26 mouse cellular contexts compared by ENCODE assay signal in genomic region chr17:43751146-43751545, GRCm38 (mm10). TPM values are rescaled to one million over a fixed set of nuclear protein-coding genes. Genes with fewer than 3 reads are reported as not detected.
DNase-seq lines count a peak whose midpoint lies in the region; ATAC-seq lines count a peak whose summit lies in the region.
"Had no signal": no experiment of that assay in that cellular context is flagged by ENCODE, and none has a peak within 500 bp of the region (broad histone marks: within the 10 kb centered on the region; RNA-seq: fewer than 3 reads in every experiment).

No protein-coding gene starts in this region.

- 95% methylated on average over 6 of the region's 6 CpGs for WGBS in hindbrain, embryonic 12.5 days

- DNase-seq in frontal cortex, postnatal 36 days (ENCODE audit: low spot score in 2 of 2) = peak; percentile 26 to 59
- no peak for DNase-seq in frontal cortex, postnatal 25 days (ENCODE audit: low spot score in 2 of 2)
- DNase-seq in brain, adult 2 months (ENCODE audit: low read depth, low spot score) = peak; percentile 75
- DNase-seq in left cerebral cortex, adult 9 months (ENCODE audit: low spot score in 2 of 2) = peak; percentile 18 to 49
- peak; percentile 21 for DNase-seq in right cerebral cortex, postnatal 14 days
- no peak for DNase-seq in kidney, postnatal 36 days
- DNase-seq: adrenal gland, postnatal 14 days; cerebellum, adult 8-10 months; forebrain, postnatal 0 days; gastrocnemius, postnatal 14 days; heart, adult 2 months; heart, postnatal 14 days; kidney, adult 2 months; lung, embryonic 14.5 days; midbrain, embryonic 14.5 days; retina, postnatal 1 day; thymus, postnatal 14 days had no signal

- H3K27ac ChIP-seq in hindbrain, embryonic 12.5 days = no peak overlapping the region
- H3K27ac ChIP-seq: heart, adult 2 months; heart, embryonic 13.5 days; hindbrain, embryonic 15.5 days; kidney, postnatal 0 days; layer of hippocampus, adult 2 months; liver, embryonic 14.5 days; neural tube, embryonic 13.5 days had no signal

- no peak overlapping the region for H3K4me3 ChIP-seq in hindbrain, embryonic 12.5 days
- H3K4me3 ChIP-seq: heart, adult 2 months; heart, embryonic 13.5 days; hindbrain, embryonic 15.5 days; layer of hippocampus, adult 2 months; megakaryocyte, embryonic 14.5 days; neural tube, embryonic 13.5 days had no signal

- H3K9me3 ChIP-seq in hindbrain, embryonic 12.5 days (replicated peaks) = no peaks in the 10 kb centered on the region
- H3K9me3 ChIP-seq: hindbrain, embryonic 15.5 days; neural tube, embryonic 13.5 days had no signal

- H3K4me2 ChIP-seq in hindbrain, embryonic 12.5 days (replicated peaks) = no peak overlapping the region
- H3K4me2 ChIP-seq: heart, embryonic 13.5 days; hindbrain, embryonic 15.5 days; lung, embryonic 14.5 days; neural tube, embryonic 13.5 days had no signal

- no peak for ATAC-seq in hindbrain, embryonic 12.5 days (ENCODE audit: low FRiP score)
- ATAC-seq: CD4-positive, CD25-positive, alpha-beta regulatory T cell, adult 4 months; forebrain, postnatal 0 days had no signal

- no peaks in the 10 kb centered on the region for H3K27me3 ChIP-seq in hindbrain, embryonic 12.5 days
- H3K27me3 ChIP-seq: heart, embryonic 13.5 days; hindbrain, embryonic 15.5 days; megakaryocyte, embryonic 14.5 days; neural tube, embryonic 13.5 days had no signal

- no peaks in the 10 kb centered on the region for H3K36me3 ChIP-seq in hindbrain, embryonic 12.5 days
- H3K36me3 ChIP-seq: hindbrain, embryonic 15.5 days; neural tube, embryonic 13.5 days had no signal

- no peaks in the 10 kb centered on the region for H3K4me1 ChIP-seq in hindbrain, embryonic 12.5 days
- H3K4me1 ChIP-seq: hindbrain, embryonic 15.5 days; megakaryocyte, embryonic 14.5 days; neural tube, embryonic 13.5 days had no signal

- no peak overlapping the region for H3K9ac ChIP-seq in hindbrain, embryonic 12.5 days
- H3K9ac ChIP-seq: forebrain, postnatal 0 days; heart, embryonic 13.5 days; hindbrain, embryonic 15.5 days; liver, embryonic 14.5 days; lung, embryonic 14.5 days; neural tube, embryonic 13.5 days had no signal

RNA-seq across cellular contexts. Expression of gene Rcan2, which starts 50.0 kb away (rescaled TPM):
- 51.9 and 65.0 TPM in 2 replicates for polyA plus RNA-seq in hindbrain, embryonic 12.5 days (2016; fragmentation: Nextera tagmentation; extraction: Ambion mirVana)
- polyA plus RNA-seq: CD4-positive, CD25-positive, alpha-beta regulatory T cell, adult 4 months had no signal

Comparison
In these comparisons a context has a peak if more than half of its experiments do, and no peak if none do; other contexts are left out.
1. DNase-seq: peak in frontal cortex, postnatal 36 days (2 of 2), brain, adult 2 months (single experiment), left cerebral cortex, adult 9 months (2 of 2) and right cerebral cortex, postnatal 14 days (single experiment); none in frontal cortex, postnatal 25 days (0 of 2) and kidney, postnatal 36 days (0 of 2).